Mouse (Mus musculus) cortical plate, adult 2 months (tissue): Measurements from ENCODE around the gene Rgl2. TPM values are rescaled to one million over a fixed set of nuclear protein-coding genes. Genes with fewer than 3 reads are reported as not detected.
A peak's percentile ranks its signal among the peaks of the same experiment; 100 is the strongest.
"Not testable (repeated sequence)": the region's sequence is repeated elsewhere in the genome, so short reads cannot be mapped to it uniquely, and the experiment has no call there.

ENCODE experiments used
- H3K27ac ChIP-seq: fragments of 200-500 bp; 2 replicates; pipeline ENCODE4 v1.5.1; 2012; ENCODE audit warnings: low read length, control low read depth, inconsistent platforms; ENCODE audit not compliant: insufficient read depth
- H3K4me1 ChIP-seq: fragments of 200-500 bp; 2 replicates; pipeline ENCODE4 v1.6.1; 2011; ENCODE audit warnings: low read length; ENCODE audit not compliant: control insufficient read depth, insufficient read depth
- H3K4me3 ChIP-seq: fragments of 200-500 bp; 2 replicates; pipeline ENCODE4 v1.5.1; 2011; ENCODE audit warnings: mild to moderate bottlenecking, low read length, control low read depth; ENCODE audit not compliant: insufficient read depth
- CTCF ChIP-seq: fragments of 200-500 bp; IDR thresholded peaks from 2 replicates; pipeline ENCODE4 v1.5.1; 2011; ENCODE audit warnings: mild to moderate bottlenecking, control low read depth, low read length; ENCODE audit not compliant: insufficient read depth; ENCODE audit errors: extremely low read depth
- POLR2A ChIP-seq: fragments of 200-500 bp; IDR thresholded peaks from 2 replicates; pipeline ENCODE4 v1.6.1; 2011; ENCODE audit warnings: mild to moderate bottlenecking, low read length, control low read depth; ENCODE audit not compliant: insufficient read depth; ENCODE audit errors: extremely low read depth
- polyA plus RNA-seq: library from polyadenylated mRNA; depleted of rRNA; stranded (reverse); fragments of >200 nt; gene quantifications from 2 replicates; pipeline ENCODE4 v1.2.3, GENCODE M21; 2012

The Rgl2 gene
- polyA plus RNA-seq, 1 experiment, result 164 TPM

DNA sequence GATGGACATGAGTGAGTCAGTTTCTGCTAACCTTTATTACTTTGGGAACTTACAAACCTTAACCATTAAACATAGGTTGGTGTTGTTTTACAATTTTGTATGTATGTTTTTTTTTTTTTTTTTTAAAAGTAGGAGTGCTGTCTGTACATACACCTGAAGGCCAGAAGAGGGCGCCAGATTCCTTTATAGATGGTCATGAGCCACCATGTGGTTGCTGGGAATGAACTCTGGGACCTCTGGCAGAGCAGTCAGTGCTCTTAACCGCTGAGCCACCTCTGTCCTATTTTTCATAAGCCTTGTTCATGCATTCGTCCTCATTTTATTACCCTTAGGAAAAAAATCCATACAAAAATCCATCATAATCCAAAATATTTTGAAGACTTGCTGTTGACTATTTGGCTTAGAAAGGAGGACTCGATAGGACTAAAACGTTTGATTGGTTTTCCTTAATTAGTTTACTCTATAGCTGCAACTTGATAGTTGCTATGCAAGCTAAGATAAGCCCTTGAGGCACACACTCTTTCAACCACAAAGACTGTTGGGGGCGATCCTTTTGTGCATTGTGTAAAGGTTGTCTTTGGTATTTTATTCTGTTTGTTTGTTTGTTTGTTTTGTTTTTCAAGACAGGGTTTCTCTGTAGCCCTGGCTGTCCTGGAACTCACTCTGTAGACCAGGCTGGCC is 32.1 kb upstream of the Rgl2 start:
- H3K4me1 ChIP-seq, result no peaks in the 10 kb centered on the region
- TF ChIP-seq POLR2A, result no peak
- peak; percentile 49 for TF ChIP-seq CTCF

DNA sequence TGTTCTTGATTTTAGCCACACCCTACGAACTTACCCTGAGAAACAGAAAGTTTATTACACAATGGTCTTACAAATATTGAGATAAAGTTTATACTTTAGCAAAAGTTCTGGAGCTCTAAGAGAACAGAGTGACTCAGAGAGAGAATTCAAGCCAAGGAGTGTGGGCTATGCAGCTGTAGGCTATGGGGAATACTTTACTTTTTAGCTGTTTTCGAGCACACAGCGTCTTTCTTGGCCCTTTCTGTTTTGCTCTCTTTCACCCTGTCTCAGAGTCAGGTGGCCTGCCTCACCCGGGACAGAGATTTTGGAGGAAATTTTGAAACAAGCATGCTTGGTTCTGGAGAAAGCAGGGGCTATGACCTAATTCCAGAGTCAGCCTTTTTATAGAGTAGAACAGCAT is 31.1 kb upstream of the Rgl2 start:
- not testable (repeated sequence) for H3K4me1 ChIP-seq, H3K4me3 ChIP-seq, H3K27ac ChIP-seq

More for the DNA sequence above, 32.1 kb upstream of the Rgl2 start:
- Histone ChIP-seq H3K4me3 (no peak overlapping the region), H3K27ac (no peak overlapping the region)

DNA sequence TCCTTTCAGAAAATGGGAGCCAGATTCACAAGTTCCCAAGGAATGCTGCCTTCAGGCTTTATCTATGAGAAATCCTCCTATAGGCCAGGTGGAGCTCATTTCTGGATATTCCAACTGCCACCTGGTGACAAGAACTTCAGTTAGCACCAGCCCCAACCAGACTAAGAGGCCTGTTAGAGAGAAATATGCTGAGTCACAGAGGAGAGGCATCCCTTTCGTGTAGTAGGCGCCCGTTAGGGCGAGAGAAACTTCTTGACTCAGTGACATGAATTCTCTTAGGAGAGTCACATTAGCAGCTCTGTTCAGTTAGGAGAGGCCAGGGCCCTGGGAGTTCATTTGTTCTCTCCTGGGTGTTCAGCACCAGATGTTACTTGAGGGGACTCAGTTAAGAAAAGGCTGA is 29.7 kb upstream of the Rgl2 start:
- no peak for TF ChIP-seq POLR2A
- TF ChIP-seq CTCF, result no peak
- Histone ChIP-seq H3K4me3 (no peak overlapping the region), H3K4me1 (no peaks in the 10 kb centered on the region), H3K27ac (no peak overlapping the region)

DNA sequence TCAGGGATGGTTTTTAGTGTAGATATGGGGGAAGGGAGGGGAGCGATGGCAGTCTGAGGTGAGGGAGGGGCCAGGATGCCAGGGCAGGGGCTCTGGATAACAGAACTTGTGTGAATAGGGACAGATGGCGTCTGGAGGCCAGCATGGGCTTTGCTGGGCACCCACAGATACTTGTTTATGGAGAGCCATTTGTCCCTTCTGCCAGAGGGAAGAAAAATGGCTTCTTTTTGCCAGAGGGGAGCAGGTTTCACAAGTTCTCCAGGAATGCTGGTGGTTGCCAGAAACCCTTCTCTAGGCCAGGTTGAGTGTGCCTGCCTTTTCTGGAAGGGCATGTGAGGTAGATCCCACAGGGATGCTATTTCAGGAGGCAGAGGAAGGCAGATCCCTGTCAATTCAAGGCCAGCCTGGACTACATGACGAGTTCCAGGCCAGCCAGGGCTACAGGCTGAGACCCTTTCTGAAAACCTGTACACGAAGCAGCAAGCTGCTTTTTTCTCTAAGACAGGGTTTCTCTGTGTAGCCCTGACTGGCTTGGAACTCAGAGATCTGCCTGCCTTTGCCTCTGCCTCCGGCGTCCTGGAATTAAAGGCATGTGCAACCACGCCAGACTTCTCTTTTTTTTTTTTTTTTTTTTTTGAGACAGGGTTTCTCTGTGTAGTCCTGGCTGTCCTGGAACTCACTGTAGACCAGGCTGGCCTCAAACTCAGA is 28.9 kb upstream of the Rgl2 start:
- no peak overlapping the region for H3K4me3 ChIP-seq
- H3K27ac ChIP-seq, result no peak overlapping the region
- H3K4me1 ChIP-seq, result no peaks in the 10 kb centered on the region
- TF ChIP-seq CTCF (no peak), POLR2A (no peak)

DNA sequence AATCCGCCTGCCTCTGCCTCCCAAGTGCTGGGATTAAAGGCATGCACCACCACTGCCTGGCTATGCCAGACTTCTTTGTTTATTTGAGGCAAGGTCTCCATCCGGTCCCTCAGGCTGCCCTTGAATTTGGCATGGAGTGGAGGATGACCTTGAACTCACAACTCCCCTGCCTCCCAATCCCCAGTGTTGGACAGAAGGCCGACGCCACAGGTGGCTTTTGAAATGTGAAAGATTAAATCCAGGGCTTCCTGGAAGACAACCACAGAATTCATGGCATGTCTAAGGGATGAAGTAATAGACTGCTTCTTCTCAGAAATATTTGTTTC is 28.4 kb upstream of the Rgl2 start:
- no peak overlapping the region for H3K4me3 ChIP-seq
- no peak overlapping the region for H3K27ac ChIP-seq
- H3K4me1 ChIP-seq, result no peaks in the 10 kb centered on the region
- no peak for TF ChIP-seq CTCF

DNA sequence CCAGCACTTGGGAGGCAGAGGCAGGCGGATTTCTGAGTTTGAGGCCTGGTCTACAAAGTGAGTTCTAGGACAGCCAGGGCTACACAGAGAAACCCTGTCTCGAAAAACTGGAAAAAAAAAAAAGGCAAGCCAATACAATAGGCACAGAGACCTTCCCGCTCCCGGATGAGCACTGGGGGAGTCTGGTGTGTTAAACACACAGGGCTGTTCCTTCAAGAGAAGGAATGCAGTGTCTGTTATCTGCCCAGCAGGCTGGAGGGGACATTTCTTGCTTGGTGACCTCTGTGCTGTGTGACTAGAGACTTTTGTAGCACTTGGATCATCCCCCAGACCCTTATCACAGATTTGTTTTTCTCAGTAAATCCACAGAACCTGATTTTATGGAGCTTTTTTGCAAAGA is 27.7 kb upstream of the Rgl2 start:
- H3K4me3 ChIP-seq, result no peak overlapping the region
- no peak for TF ChIP-seq POLR2A
- no peak for TF ChIP-seq CTCF
- H3K4me1 ChIP-seq, result no peaks in the 10 kb centered on the region

DNA sequence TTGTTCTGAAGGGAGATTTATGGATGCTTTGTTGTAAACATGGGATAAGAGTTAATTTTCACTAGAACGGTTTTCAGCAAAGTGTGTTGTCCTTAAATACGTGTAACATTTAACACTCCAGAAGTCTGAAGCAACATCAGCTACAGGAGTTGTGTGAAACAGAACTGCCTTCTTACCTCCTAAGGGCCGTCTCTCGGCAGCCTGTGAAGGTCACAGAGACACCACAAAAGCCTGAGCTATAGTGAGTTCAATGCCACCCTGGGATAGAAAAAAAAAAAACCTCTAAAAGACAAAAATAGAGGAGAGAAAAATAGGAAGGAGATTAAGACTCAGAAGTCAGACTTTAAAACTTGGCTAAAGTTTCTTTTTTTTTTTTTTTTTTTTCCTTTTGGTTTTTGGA is 27.3 kb upstream of the Rgl2 start:
- no peak overlapping the region for H3K27ac ChIP-seq
- H3K4me1 ChIP-seq, result no peaks in the 10 kb centered on the region
- H3K4me3 ChIP-seq, result no peak overlapping the region
- no peak for TF ChIP-seq CTCF
- no peak for TF ChIP-seq POLR2A

More for the DNA sequence above, 27.7 kb upstream of the Rgl2 start:
- H3K27ac ChIP-seq, result no peak overlapping the region

DNA sequence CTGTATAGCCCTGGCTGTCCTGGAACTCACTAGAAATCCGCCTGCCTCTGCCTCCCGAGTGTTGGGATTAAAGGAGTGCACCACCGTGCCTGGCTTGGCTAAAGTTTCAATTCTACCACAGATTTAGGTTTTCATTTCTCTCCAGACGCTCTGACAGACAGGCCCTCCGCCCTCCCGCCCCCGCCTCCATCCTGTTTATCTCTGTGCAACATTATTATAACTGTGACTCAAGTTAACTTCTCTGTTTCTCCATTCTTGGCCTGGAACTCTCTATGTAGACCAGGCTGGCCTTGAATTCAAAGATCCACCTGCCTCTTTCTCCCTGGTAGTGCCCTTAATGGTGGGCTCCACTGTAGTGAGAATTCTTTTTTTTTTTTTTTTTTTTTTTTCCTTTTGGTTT is 26.9 kb upstream of the Rgl2 start:
- H3K4me3 ChIP-seq, result no peak overlapping the region
- no peaks in the 10 kb centered on the region for H3K4me1 ChIP-seq
- no peak overlapping the region for H3K27ac ChIP-seq
- TF ChIP-seq CTCF (no peak), POLR2A (no peak)

DNA sequence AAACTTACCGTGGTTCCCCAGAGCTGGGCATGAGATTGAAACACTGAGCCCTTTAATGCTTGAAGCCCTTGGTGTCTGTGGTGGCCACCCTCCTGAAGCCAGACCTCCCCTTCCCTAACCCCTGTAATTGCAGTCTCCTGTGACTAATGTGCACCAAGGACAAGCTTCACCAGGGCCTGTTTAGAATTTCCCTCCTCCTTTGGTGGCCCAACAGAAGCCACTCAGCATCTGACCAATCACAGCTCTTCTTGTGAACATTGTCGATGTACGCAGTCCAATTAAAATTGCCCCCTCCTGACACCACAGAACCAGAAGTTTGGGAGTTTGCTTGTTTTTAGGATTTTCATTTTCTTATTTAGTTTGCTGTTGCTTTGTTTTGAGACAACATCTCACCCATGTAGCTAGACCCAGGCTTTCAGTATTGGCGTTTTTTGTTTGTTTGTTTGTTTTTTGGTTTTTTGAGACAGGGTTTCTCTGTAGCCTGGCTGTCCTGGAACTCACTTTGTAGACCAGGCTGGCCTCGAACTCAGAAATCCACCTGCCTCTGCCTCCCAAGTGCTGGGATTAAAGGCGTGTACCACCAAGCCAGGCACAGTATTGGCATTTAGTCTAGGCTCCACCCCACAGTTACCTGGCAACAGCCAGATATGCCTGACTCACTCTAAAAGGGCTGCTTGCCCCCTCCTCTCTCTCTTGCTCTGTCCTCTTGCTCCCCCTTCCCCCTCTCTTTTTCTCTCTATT is 25.3 kb upstream of the Rgl2 start:
- H3K4me3 ChIP-seq, H3K4me1 ChIP-seq: not testable (repeated sequence)

DNA sequence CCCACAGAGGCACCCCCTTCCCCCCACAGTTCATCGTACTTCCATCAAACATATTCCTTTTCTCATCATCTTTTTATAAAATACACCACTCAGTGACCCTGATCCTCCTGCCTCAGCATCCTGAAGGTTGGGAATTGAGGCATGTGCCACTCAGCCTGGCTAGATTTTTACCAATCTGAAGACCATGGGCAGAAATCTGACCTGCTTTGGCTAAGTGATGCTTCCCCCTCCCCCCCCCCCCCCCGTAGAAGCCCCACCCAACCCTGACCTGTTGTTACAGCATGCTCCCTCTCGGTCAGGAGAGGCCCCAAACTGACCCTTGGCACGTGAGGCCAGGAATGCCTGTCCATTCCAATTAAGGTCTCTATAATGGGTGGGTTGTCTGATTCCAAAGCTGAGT is 24.5 kb upstream of the Rgl2 start, which contains the start of gene Platr17:
Gene Platr17 (plus strand): TSS at position 301 of the 400 bp plus-strand sequence.
- not testable (repeated sequence) for H3K4me1 ChIP-seq, H3K4me3 ChIP-seq, H3K27ac ChIP-seq

More for the DNA sequence above, 25.3 kb upstream of the Rgl2 start:
- not testable (repeated sequence) for H3K27ac ChIP-seq
